Mouse (Mus musculus) c-Kit-positive CD71-negative TER-119-negative erythroid progenitor cells, embryonic 14.5 days (primary cell): ENCODE data around the gene Ankrd2.
"Not testable (repeated sequence)": the region's sequence is repeated elsewhere in the genome, so short reads cannot be mapped to it uniquely, and the experiment has no call there.

Experiments used
- DNase-seq: peaks from one replicate; pipeline ENCODE4 v3.0.0-alpha.2; 2013; ENCODE audit warnings: low read depth

The Ankrd2 gene

DNA sequence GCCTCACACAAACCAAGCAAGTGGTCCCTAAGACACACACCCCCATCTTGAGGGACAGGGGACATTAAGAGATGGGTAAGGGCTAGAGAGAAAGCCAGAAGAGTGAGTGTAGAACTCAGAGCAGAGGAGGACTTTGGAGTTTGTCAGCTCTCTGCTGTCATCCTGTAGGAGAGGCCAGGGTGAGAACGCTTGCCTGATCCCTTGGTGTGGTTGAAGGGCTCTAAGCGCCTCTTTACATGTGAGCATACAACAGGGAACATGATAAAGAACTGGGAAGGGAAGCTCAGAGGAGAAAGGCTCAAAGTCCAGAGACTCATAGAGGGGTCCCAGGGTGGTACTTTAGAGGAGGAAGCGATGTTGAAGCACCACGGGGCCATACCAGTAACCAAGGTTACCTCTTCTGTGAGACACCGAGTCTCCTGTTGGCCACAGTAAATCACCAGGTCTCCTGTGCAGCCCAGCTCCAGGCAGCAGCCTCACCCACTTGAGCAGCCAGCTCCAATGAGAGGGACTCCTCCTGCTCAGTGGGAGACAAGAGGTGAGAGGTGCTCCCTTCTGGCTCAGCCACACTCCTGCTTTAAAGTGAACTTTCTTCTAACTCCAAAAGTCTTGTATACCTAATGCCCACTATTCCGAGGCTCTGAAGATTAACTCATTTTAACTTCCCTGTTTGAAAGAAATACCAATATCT, 21.1 kb downstream of the Ankrd2 start:
- DNase-seq, result no peak

DNA sequence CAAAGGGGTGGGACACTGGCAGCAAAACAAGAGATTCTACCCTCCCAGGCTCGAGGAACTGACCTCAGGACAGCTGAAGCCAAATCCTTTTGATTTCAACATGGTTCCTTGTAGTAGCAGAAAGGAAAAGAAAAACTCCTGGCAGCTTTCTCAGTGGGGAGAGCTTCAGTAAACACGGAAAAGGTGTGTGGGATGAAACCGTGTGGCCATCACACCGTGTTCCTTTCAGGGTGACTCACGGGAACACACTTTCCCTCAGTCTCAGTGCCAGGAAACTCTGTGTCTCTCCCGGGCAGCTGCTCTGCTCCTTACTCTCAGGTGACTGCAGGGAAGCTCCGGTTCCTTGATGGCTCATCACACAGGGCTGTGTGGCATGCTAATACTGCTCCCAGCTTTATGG, 22.6 kb downstream of the Ankrd2 start:
- no peak for DNase-seq

DNA sequence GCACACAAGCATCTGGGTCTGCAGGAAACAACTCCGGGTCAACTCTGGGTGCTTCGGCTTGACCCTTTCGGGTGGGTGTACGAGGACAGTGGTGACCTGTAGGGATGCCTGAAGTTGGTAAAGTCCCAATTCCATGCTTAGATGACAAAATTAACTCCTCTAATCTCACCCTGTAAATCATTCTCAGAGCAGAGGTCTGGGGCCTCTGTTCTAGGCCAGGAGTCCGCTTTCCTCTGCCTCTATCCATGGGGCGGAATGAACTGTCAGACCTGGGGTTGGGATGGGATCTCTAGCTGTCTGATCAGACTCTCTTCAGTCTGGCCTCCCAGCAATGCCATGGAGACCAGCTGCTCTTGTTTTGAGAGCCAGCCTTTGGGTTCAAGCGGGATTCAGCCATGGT, 25.6 kb downstream of the Ankrd2 start:
- no peak for DNase-seq

DNA sequence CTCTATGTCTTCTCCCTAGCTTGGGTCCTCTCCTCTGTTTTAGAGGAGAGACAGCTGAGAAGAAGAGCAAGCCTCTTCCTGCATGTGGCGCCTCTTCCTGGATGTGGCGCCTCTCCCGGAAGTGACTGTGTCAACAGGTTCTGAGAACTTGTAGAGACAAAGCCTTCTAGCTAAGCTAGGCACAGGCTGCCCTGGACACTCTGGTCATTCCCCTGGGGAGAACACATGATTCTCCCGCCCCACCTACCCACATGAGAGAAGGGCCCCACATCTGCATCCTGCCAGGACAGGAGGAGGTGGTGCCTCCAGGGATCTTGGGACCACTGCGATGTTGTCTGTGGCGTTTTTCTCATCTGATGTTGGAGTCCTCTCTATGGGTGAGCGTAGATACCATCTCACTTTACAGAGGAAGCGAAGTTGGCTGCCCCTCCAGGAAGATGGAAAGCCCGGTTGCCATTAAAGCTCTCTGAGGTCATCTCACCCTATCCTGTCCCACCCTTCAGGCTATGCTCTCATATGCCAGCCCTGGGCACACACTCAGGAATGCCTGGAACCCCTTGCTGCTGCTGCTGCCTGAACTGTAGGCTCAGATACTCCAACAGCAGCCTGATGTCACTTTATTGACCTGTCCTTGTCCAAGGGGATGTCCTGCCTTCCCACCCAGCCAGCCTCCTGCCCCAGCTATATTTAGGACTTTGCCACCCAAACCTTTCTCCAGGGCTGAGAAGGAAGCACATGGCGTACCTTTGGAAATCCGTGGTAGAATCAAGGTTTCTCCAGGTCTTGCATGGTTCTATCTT, 32.8 kb downstream of the Ankrd2 start:
- no peak for DNase-seq

DNA sequence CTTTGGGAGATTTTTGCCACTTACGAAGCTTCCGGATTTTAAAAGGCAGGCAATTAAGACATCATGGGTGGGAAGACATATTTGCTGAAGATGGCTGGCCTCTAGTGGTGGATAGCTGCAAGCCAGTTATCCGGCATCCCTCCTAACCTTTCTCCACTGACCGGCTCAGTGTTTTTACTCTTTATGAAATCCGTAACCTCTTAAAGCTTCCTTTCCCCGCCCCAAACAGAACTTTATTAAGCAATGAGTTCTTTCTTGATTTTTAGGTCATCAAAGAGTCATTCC, 33.4 kb downstream of the Ankrd2 start:
- DNase-seq, result no peak

DNA sequence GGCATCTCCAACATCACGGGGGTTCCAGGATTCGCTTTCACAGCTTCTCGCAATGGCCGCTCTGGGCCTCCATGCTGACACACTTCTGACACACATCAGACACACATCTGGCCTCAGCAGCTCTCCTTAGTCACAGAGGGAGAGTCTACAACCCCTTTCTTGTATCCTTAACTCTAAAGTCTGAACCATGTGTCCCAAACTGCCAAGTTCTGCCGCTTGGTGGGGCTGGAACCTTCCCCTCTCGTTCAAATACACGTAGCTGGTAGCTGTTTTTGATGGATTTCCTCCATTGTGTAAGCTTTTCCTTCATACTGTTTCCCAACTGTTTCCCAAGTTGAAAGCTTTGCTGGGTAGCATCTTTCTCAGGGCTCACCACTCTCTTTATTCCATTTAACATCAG, 35.4 kb downstream of the Ankrd2 start:
- no peak for DNase-seq

DNA sequence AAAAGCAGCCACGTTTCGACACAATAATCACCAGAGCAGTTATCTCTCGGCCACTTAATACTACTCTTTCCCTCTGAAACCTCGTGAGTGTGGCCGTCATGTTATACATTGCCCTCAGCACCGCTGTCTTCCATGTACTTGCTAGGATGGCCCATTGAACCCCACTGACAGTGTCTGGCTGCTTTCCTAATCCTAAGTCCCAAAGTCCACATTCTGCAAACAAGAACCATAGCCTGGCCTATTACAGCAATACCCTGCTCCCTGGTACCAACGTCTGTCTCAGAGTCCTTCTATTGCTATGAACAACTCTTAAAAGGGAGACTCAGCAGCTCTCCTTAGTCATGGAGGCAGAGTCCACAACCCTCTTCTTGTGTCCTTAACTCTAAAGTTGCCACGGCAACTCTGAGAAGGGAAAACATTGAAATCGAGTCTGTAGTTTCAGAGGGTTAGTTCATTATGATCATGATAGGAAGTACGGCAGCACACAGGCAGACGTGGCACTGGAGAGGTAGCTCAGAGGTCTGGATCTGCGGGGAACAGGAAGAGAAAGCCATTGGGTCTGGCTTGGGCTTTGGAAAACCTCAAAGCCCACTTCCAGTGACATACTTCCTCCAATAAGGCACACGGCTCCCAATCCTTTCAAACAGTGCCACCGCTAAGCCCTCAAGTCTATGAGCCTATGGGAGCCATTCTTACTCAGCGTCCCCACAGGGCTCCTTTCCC, 36.2 kb downstream of the Ankrd2 start:
- DNase-seq, result no peak

DNA sequence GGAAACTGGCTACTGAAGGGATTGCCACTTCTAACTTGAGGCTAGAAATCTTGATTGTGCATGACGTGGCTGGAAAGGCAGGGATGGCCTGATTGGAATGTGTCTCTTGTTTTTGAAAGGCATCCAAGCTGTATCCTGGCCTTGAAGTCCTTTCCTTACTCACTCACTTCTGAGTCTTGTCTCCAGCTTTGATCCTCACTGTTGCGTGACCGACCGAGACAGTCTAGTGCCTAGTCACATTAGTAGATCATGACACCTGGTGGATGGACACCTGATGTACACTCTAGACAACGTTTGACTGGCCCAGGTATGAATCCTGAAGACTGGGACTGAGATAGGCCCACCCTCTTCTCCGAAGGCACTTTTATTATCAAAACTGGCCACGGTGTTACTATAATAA, 37.0 kb downstream of the Ankrd2 start:
- DNase-seq, result no peak

DNA sequence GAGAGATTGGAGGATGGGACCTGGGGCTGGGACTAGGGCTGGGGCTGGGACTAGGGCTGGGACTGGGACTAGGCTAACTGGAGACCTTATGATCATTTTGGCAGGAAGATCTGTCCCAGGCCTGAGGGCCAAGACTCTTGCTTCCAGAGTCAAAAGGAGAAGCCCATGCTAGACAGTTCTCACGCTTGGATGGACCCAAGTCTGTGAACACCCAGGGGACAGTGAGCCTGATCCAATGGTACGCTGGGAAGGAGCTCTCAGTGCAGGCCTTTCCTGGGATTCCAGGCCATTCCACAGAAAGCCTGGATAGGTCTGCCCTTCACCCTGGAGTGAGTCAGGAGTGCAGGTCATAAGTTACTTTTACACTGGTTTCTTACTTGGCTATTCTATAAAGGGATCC, 39.3 kb downstream of the Ankrd2 start:
- DNase-seq, result no peak

DNA sequence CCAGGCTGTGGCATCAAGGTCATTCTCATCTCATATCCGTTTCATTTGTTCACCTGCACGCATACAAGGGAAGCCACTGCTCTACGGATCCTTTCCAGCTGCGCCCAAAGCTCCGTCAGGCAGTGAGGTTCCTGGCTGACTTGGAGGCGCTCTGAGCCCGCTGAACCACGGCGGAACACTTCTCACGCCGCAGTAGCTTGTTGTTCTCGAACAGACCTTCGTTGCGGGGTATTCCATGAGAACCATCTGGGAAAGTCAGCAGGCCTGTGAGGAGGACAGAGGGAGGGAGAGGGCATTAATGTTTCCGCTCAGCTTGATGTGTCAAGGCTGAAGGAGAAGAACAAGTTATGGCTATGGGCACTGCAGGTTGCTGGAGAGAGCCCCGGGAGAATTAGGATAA, 40.2 kb downstream of the Ankrd2 start:
- DNase-seq, result no peak

DNA sequence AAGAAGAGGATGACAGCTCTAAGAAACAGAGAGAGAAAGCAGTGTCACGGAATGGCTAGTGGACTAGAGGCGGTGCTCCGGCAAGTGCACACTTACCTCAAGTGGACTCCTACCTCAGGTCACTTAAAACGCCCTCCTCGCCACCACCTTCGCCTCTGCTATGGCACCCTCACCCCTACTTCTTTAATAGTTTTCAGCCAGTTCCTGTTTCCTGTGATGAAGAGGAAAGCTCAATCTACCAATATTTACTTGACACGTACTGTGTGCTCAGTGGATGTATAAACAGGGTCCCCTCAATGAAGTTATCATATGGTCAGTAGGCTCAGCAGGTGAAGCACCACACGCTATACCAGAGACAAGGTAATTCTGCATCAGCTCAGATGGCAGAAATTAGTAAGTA, 42.8 kb downstream of the Ankrd2 start:
- no peak for DNase-seq

DNA sequence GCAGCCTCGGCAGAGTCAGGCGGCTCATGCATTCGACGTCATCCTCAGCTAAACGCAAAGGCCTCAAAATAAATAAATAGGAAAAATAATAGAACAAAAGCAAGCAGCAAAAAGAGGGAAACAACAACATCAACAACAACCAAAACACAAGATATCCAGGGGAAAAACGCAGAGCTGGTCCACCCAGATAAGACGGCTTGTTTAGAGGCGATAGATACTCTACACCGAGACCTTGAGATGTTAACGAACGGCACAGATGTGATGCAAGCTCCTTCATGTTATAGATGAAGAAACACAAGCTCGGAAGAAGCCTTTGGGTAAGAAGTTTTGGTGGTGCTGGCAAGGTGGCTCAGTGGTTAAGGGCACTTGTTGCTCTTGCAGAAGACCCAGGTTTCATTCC, 43.2 kb downstream of the Ankrd2 start:
- DNase-seq, result no peak

DNA sequence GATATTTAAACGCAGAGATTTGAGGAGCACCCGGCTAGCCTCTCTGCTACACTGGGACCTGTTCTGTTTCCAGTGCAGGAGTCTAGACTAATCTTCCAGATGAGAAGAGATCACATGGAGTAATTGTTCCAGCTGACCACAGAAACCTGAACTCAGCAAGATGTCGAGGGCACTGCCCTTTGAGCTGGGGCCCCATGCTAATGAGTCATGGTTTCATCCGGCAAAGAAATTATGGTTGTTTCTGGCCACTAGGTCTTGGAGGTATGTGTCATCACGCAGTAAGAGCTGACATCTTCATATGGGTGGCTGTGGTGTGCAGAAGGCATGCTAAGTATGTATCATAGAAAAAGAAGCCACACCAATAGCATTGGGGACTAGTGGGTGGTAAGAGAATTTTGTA, 44.1 kb downstream of the Ankrd2 start:
- no peak for DNase-seq

DNA sequence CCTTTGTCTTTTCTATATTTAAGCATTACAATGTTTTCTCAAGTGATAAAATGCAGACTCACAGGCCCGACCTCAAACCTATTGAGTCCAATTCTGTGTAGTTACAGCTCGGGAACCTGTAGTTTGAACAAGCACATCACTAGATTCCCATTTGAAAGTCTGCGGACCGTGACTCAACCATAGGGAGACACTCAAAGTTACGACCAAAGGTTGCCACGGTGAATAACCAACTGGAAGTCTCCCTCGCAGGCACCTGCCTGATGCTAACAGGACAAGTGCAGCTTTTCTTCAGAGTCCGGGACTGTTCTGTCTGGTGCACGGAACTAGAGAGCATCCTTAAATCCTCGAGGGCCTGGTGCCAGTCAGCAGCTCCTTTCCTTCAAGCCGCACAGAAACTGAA, 44.7 kb downstream of the Ankrd2 start:
- no peak for DNase-seq

DNA sequence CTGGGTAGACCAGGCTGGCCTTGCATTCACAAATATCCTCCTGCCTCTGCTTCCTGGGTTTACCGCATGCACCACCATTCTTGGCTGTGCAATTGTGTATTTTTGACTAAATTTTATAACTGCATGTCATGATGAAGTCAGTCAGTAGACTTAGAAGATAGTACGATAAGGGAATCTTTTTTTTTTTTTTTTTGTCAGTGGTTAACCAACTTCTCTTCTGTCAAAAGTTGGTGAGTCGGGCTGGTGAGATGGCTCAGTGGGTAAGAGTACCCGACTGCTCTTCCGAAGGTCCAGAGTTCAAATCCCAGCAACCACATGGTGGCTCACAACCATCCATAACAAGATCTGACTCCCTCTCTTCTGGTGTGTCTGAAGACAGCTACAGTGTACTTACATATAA, 45.8 kb downstream of the Ankrd2 start:
- DNase-seq, result not testable (repeated sequence)

DNA sequence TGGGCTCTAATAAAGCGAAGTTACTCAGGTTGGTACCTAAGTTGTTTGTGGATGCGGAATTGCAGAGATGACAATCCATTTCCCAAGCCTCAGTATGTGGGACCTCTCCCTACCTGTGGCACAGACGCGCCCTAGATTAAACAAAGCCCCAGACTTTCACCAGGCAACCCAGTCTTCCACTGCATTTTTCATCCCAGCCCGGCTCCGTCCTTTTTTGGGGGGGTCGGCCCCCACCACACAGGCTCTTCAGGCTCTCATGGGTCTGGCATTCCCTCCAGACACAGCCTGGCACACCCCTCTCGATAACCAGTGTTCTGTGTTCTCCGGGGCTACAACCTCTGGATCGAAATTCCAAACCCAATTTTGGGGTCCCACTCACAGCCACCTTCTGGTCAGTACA, 49.9 kb downstream of the Ankrd2 start:
- no peak for DNase-seq

DNA sequence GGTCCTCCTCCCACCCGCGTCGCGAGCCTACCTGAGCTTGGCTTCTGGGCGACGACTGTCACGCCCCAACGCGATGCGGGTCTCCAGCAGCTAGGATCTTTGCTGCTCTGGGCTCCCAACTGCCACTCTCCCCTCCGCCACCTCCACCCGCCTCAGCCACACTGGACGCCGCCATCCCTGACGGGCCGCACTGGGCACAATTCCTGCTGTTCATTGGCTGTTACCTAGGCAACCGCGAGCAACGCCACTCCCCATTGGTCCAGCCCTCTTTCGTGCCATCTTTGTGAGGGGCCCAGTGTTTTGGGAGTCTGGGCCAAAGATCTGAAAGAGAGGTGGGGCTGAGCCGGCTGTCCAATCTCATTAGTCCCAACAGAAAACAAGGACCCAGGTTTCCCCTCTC, 50.4 kb downstream of the Ankrd2 start, which contains the start of gene Morn4:
TSS of gene Morn4 (minus strand) at position 192 of the 400 bp plus-strand sequence.
- DNase-seq, result peak; percentile 81

DNA sequence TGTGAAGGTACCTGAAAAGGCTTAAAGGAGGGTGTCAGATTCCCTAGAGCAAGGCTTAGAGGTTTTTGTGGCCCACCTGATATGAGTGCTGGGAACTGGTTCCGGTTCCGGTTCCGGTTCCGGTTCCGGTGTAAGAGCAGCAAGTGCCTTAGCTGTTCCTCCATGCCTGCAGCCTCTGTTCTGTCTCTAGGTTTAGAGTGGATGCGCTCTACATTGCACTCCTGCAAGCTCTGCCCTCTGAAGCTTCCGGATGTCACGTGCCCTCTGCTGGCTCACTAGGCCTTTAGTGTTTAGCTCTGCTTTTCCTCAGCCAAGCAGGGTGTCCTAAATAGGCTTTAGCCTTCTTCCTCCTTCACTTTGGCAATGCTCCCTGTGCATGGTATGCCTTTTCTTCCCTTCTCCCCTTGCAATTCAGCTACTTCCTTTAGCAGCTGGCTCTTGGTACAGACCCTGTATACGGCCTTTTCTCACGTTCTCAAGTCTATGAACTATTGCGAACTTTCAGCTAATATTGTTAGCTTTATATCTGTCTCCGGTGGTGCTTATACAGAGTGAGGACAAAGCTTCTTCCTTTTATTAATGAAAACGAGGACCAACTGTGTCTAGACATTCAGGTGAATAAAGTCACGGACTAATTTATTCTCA, 53.4 kb downstream of the Ankrd2 start:
- DNase-seq, result no peak

DNA sequence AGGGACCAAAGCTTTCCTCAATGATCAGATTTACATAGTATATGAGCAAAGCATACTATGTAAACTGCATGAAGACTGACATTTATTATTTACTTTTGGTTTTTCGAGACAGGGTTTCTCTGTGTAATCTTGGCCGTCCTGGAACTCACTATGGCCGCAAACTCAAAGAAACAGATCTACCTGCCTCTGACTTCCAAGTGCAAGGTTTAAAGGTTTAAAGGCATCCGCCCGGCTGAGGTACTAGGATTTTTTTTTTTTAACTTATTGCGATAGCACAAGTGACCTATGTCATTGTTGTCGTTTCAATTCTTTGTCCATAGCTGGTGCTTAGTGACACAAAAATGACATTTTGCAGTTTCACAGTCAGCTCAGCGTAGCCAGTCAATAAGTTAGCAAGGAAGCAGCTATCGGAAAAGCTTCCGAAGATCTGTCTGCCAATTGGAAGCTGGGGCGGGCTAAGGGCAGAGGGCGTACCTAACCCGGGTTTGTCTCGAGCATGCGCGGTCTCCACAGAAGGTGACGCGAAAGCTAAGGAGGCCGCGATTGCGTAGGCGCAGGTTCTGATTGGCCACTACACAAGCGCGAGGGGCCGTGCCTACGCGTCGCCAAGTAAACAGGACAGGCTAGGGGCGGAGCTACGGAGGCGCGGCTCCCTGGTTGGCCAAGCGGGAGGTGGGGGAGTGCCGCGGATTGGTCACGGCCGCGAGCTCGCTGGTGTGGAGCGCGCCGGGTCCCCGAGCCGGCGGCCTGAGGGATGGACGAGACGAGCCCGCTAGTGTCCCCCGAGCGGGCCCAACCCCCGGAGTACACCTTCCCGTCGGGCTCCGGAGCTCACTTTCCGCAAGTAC, 54.2 kb downstream of the Ankrd2 start, which contains the start of gene Pi4k2a:
TSS of gene Pi4k2a (plus strand) at position 723 of the 848 bp plus-strand sequence.
- peak; percentile 100 for DNase-seq

DNA sequence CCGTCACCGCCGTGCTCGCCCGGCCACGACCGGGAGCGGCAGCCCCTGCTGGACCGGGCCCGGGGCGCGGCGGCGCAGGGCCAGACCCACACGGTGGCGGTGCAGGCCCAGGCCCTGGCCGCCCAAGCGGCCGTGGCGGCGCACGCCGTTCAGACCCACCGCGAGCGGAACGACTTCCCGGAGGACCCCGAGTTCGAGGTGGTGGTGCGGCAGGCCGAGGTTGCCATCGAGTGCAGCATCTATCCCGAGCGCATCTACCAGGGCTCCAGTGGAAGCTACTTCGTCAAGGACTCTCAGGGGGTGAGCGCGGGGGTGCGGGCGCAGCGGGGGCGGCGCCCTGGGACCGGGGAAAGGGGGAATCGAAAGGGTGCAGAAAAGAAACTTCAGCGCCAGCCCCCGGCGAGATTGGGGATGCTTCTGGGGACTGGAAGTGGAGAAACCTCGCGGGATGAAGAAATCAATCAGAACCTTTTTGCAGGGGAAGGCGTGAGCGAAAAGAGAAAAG, 54.9 kb downstream of the Ankrd2 start:
- no peak for DNase-seq
